Mouse (Mus musculus) cerebellum, adult 2 months (tissue): ENCODE data around the gene Gmppa.

ENCODE experiments used
- CTCF ChIP-seq: fragments of 200-500 bp; IDR thresholded peaks from 2 replicates; pipeline ENCODE4 v1.5.1; 2011; ENCODE audit warnings: low read depth, mild to moderate bottlenecking, control low read depth, low read length, moderate library complexity, borderline replicate concordance; ENCODE audit not compliant: insufficient read depth
- POLR2A ChIP-seq: fragments of 200-500 bp; IDR thresholded peaks from 2 replicates; pipeline ENCODE4 v1.6.1; 2011; ENCODE audit warnings: low read length, control low read depth, borderline replicate concordance; ENCODE audit not compliant: insufficient read depth

GRCm38 (mm10) chr1:75467215-75467927 is 31.6 kb downstream of the Gmppa start:
- TF ChIP-seq CTCF (peak; percentile 92), POLR2A (no peak)
